Mouse (Mus musculus) spleen, adult 2 months (tissue): ENCODE results near the gene Stil.

ENCODE experiments used
- CTCF ChIP-seq: fragments of 200-500 bp; IDR thresholded peaks from 2 replicates; pipeline ENCODE4 v1.5.1; 2011; ENCODE audit warnings: mild to moderate bottlenecking, inconsistent platforms; ENCODE audit not compliant: insufficient read depth, insufficient read length, insufficient replicate concordance; ENCODE audit errors: extremely low read depth
- POLR2A ChIP-seq: fragments of 200-500 bp; IDR thresholded peaks from 2 replicates; pipeline ENCODE4 v1.6.1; 2011; ENCODE audit warnings: low read depth, low read length, inconsistent platforms

- TF ChIP-seq POLR2A, result no peak
- no peak for TF ChIP-seq CTCF
These were observed 5.7 kb upstream of the Stil start for GRCm38 (mm10) chr4:114994218-114994617.
